11 mouse cellular contexts compared by ENCODE assay signal in genomic region chr12:112150011-112150410, GRCm38 (mm10). TPM values are rescaled to one million over a fixed set of nuclear protein-coding genes. Genes with fewer than 3 reads are reported as not detected.
A peak's percentile ranks its signal among the peaks of the same experiment; 100 is the strongest.
DNase-seq lines count a peak whose midpoint lies in the region; ATAC-seq lines count a peak whose summit lies in the region.
"Had no signal": no experiment of that assay in that cellular context is flagged by ENCODE, and none has a peak within 500 bp of the region (broad histone marks: within the 10 kb centered on the region; RNA-seq: fewer than 3 reads in every experiment).

No protein-coding gene starts in this region.

- DNase-seq in heart, postnatal 4 days = no peak
- no peak for DNase-seq in lung, postnatal 36 days
- DNase-seq in B cell, adult 2 months = no peak
- DNase-seq: lung, postnatal 10 days; thymus, postnatal 4 days had no signal

- H3K4me2 ChIP-seq in heart, embryonic 12.5 days = no peak overlapping the region
- H3K4me2 ChIP-seq in lung, embryonic 15.5 days = no peak overlapping the region
- peak overlapping the region; percentile 2; the same call in 1 of the 2 replicates for H3K4me2 ChIP-seq in hindbrain, embryonic 16.5 days (ENCODE audit: low read length)
- peak overlapping the region; percentile 28; the same call in 1 of the 2 replicates for H3K4me2 ChIP-seq in midbrain, embryonic 16.5 days (ENCODE audit: low read length)

- WGBS in heart, embryonic 12.5 days = 53% methylated on average over 7 of the region's 7 CpGs
- 54% methylated on average over 7 of the region's 7 CpGs for WGBS in lung, embryonic 15.5 days
- 64% methylated on average over 7 of the region's 7 CpGs for WGBS in hindbrain, embryonic 16.5 days
- 67% methylated on average over 7 of the region's 7 CpGs for WGBS in midbrain, embryonic 16.5 days

- no peak overlapping the region for H3K27ac ChIP-seq in heart, embryonic 12.5 days (ENCODE audit: poor library complexity, severe bottlenecking)
- H3K27ac ChIP-seq in lung, embryonic 15.5 days = no peak overlapping the region
- H3K27ac ChIP-seq in hindbrain, embryonic 16.5 days (ENCODE audit: low read depth, low read length) = no peak overlapping the region
- H3K27ac ChIP-seq in midbrain, embryonic 16.5 days (ENCODE audit: low read length) = no peak overlapping the region

- H3K36me3 ChIP-seq in heart, embryonic 12.5 days = no peaks in the 10 kb centered on the region
- no peaks in the 10 kb centered on the region for H3K36me3 ChIP-seq in lung, embryonic 15.5 days
- no peaks in the 10 kb centered on the region for H3K36me3 ChIP-seq in hindbrain, embryonic 16.5 days (ENCODE audit: control insufficient read depth, insufficient read depth, low read length)
- H3K36me3 ChIP-seq in midbrain, embryonic 16.5 days (ENCODE audit: control insufficient read depth, insufficient read depth, low read length) = no peaks in the 10 kb centered on the region

- H3K4me1 ChIP-seq in heart, embryonic 12.5 days (replicated peaks) = peaks cover 68% of the 10 kb centered on the region
- peaks cover 45% of the 10 kb centered on the region for H3K4me1 ChIP-seq in lung, embryonic 15.5 days
- peaks cover 32% of the 10 kb centered on the region for H3K4me1 ChIP-seq in hindbrain, embryonic 16.5 days (ENCODE audit: control insufficient read depth, insufficient read depth, low read depth, low read length)
- H3K4me1 ChIP-seq in midbrain, embryonic 16.5 days (ENCODE audit: control insufficient read depth, insufficient read depth, low read length) = peaks cover 47% of the 10 kb centered on the region

- H3K9me3 ChIP-seq in heart, embryonic 12.5 days (replicated peaks) = no peaks in the 10 kb centered on the region
- no peaks in the 10 kb centered on the region for H3K9me3 ChIP-seq in lung, embryonic 15.5 days
- H3K9me3 ChIP-seq in hindbrain, embryonic 16.5 days (ENCODE audit: control insufficient read depth, low read length) = no peaks in the 10 kb centered on the region
- H3K9me3 ChIP-seq in midbrain, embryonic 16.5 days (replicated peaks; ENCODE audit: control insufficient read depth, low read length, poor library complexity, severe bottlenecking) = no peaks in the 10 kb centered on the region

- peaks cover 18% of the 10 kb centered on the region for H3K27me3 ChIP-seq in heart, embryonic 12.5 days (replicated peaks)
- peaks cover 28% of the 10 kb centered on the region for H3K27me3 ChIP-seq in lung, embryonic 15.5 days
- peaks cover 20% of the 10 kb centered on the region for H3K27me3 ChIP-seq in hindbrain, embryonic 16.5 days (replicated peaks; ENCODE audit: control insufficient read depth, insufficient read depth, low read length)
- H3K27me3 ChIP-seq in midbrain, embryonic 16.5 days (ENCODE audit: control insufficient read depth, insufficient read depth, low read depth, low read length) = peaks cover 3% of the 10 kb centered on the region; the same call in 1 of the 2 replicates

- no peak for ATAC-seq in heart, embryonic 12.5 days (ENCODE audit: insufficient number of reproducible peaks, low FRiP score)
- ATAC-seq in lung, embryonic 15.5 days (ENCODE audit: borderline replicate concordance, extremely low read depth, low FRiP score, low TSS enrichment) = no peak
- no peak for ATAC-seq in hindbrain, embryonic 16.5 days
- ATAC-seq in midbrain, embryonic 16.5 days = no peak
- no peak for ATAC-seq in megakaryocyte-erythroid progenitor cell, adult 5-6 weeks (replicated peaks; ENCODE audit: low FRiP score, low TSS enrichment, poor library complexity, severe bottlenecking)

- no peak overlapping the region for H3K4me3 ChIP-seq in heart, embryonic 12.5 days
- no peak overlapping the region for H3K4me3 ChIP-seq in lung, embryonic 15.5 days
- H3K4me3 ChIP-seq in hindbrain, embryonic 16.5 days (ENCODE audit: low read length) = no peak overlapping the region
- no peak overlapping the region for H3K4me3 ChIP-seq in midbrain, embryonic 16.5 days (ENCODE audit: low read depth, low read length)

- 0 out of 2 replicates have a peak overlapping the region, but pooled peaks have one; percentile 43 for H3K9ac ChIP-seq in heart, embryonic 12.5 days
- H3K9ac ChIP-seq in lung, embryonic 15.5 days = peak overlapping the region; percentile 11; the same call in 1 of the 2 replicates
- no peak overlapping the region for H3K9ac ChIP-seq in hindbrain, embryonic 16.5 days (ENCODE audit: low read depth, low read length)
- no peak overlapping the region for H3K9ac ChIP-seq in midbrain, embryonic 16.5 days (ENCODE audit: low read depth, low read length)

RNA-seq across cellular contexts. Expression of gene Kif26a, which starts 4.0 kb away (rescaled TPM):
- polyA plus RNA-seq in heart, embryonic 12.5 days (2016; fragmentation: Nextera tagmentation; extraction: Ambion mirVana) = 2.5 and 2.7 TPM in 2 replicates
- total RNA-seq in heart, postnatal 4 days (2021) = 10 to 100 TPM; 29.0 to 32.5 TPM
- polyA plus RNA-seq in lung, embryonic 15.5 days (2015; fragmentation: Nextera tagmentation; extraction: Ambion mirVana) = 3.0 and 3.2 TPM in 2 replicates
- polyA plus RNA-seq in hindbrain, embryonic 16.5 days (2015; fragmentation: Nextera tagmentation; extraction: Ambion mirVana) = 2.5 and 3.8 TPM in 2 replicates
- 4.7 and 6.2 TPM in 2 replicates for polyA plus RNA-seq in midbrain, embryonic 16.5 days (2015; fragmentation: Nextera tagmentation; extraction: Ambion mirVana)
- not detected in 2 replicates for total RNA-seq in megakaryocyte-erythroid progenitor cell, adult 5-6 weeks (2014; fragmentation: Nextera tagmentation)
- not detected in 2 replicates for total RNA-seq in megakaryocyte-erythroid progenitor cell, adult 5-6 weeks (2017)
- polyA plus RNA-seq: C2C12 had no signal

RNA-seq across cellular contexts. Expression of gene Aspg, which starts 43.5 kb away (rescaled TPM):
- polyA plus RNA-seq in heart, embryonic 12.5 days (2016; fragmentation: Nextera tagmentation; extraction: Ambion mirVana) = 0.45 and 2.2 TPM in 2 replicates
- total RNA-seq in heart, postnatal 4 days (2021) = under 1 TPM; 0.20 to 0.26 TPM
- polyA plus RNA-seq in lung, embryonic 15.5 days (2015; fragmentation: Nextera tagmentation; extraction: Ambion mirVana) = 1.7 and 3.4 TPM in 2 replicates
- polyA plus RNA-seq in hindbrain, embryonic 16.5 days (2015; fragmentation: Nextera tagmentation; extraction: Ambion mirVana) = 2.2 and 2.6 TPM in 2 replicates
- 0.66 and 0.74 TPM in 2 replicates for polyA plus RNA-seq in midbrain, embryonic 16.5 days (2015; fragmentation: Nextera tagmentation; extraction: Ambion mirVana)
- not detected in 2 replicates for total RNA-seq in megakaryocyte-erythroid progenitor cell, adult 5-6 weeks (2014; fragmentation: Nextera tagmentation)
- not detected in 2 replicates for total RNA-seq in megakaryocyte-erythroid progenitor cell, adult 5-6 weeks (2017)

Comparison
In these comparisons a context has a peak if more than half of its experiments do, and no peak if none do; other contexts are left out.
1. H3K4me2 ChIP-seq: peak in hindbrain, embryonic 16.5 days (single experiment) and midbrain, embryonic 16.5 days (single experiment); none in heart, embryonic 12.5 days (single experiment) and lung, embryonic 15.5 days (single experiment).
2. H3K9ac ChIP-seq: peak in heart, embryonic 12.5 days (single experiment) and lung, embryonic 15.5 days (single experiment); none in hindbrain, embryonic 16.5 days (single experiment) and midbrain, embryonic 16.5 days (single experiment).